Mouse (Mus musculus): Measurements from ENCODE around the gene Akap5.

Gene Akap5

GRCm38 (mm10) chr12:76369206-76369977 is 44.7 kb downstream of the Akap5 start, which contains the start of gene Zbtb25:
Gene Zbtb25 (minus strand): TSS chr12:76369602.
- DNase-seq, result peak; percentile 76 to 84

- DNase-seq, result peak; percentile 83 to 86
Measured at GRCm38 (mm10) chr12:76369978-76370830, 45.5 kb downstream of the Akap5 start, which contains the start of gene Zbtb1. Gene Zbtb1 (plus strand): TSS chr12:76370266.

GRCm38 (mm10) chr12:76370831-76371571 is 46.3 kb downstream of the Akap5 start:
- DNase-seq, result peak; percentile 75 to 81

- DNase-seq, result no peak
Measured at GRCm38 (mm10) chr12:76372046-76372445, 47.4 kb downstream of the Akap5 start.

- no peak for DNase-seq
Measured at GRCm38 (mm10) chr12:76372881-76373818, 48.5 kb downstream of the Akap5 start.

- no peak for DNase-seq
Measured at GRCm38 (mm10) chr12:76373991-76374390, 49.3 kb downstream of the Akap5 start.

GRCm38 (mm10) chr12:76374911-76375310 is 50.2 kb downstream of the Akap5 start:
- DNase-seq, result no peak

- DNase-seq, result no peak
Measured at GRCm38 (mm10) chr12:76375506-76375905, 50.8 kb downstream of the Akap5 start.

GRCm38 (mm10) chr12:76376649-76377048 is 52.0 kb downstream of the Akap5 start:
- peak in 1 of 2 experiments; percentile 48 for DNase-seq

- peak in 1 of 2 experiments; percentile 41 for DNase-seq
Measured at GRCm38 (mm10) chr12:76377059-76377458, 52.4 kb downstream of the Akap5 start.

GRCm38 (mm10) chr12:76377726-76378125 is 53.0 kb downstream of the Akap5 start:
- no peak for DNase-seq

- no peak for DNase-seq
Measured at GRCm38 (mm10) chr12:76378556-76378955, 53.9 kb downstream of the Akap5 start.

GRCm38 (mm10) chr12:76380151-76380550 is 55.5 kb downstream of the Akap5 start:
- no peak for DNase-seq
